Mouse (Mus musculus): ENCODE measurements around the gene Prkag2. TPM values are rescaled to one million over a fixed set of nuclear protein-coding genes. Genes with fewer than 3 reads are reported as not detected.

Gene Prkag2
- polyA plus RNA-seq, 1 experiment = 6.2 TPM

GRCm38 (mm10) chr5:24969241-24969880 lies 131.1 kb downstream of the Prkag2 start:
- Histone ChIP-seq H3ac (ENCODE audit: control insufficient read depth, insufficient read length, low read depth) (no peak overlapping the region), H3K4me3 (ENCODE audit: insufficient read depth, poor library complexity, severe bottlenecking) (no peak overlapping the region), H3K79me3 (ENCODE audit: low read depth) (no peaks in the 10 kb centered on the region), H3K79me2 (ENCODE audit: control insufficient read depth, insufficient read depth) (no peaks in the 10 kb centered on the region), H3K27me3 (ENCODE audit: control insufficient read depth, insufficient read depth, insufficient read length) (peaks cover 17% of the 10 kb centered on the region), H3K36me3 (ENCODE audit: control insufficient read depth, insufficient read depth) (no peaks in the 10 kb centered on the region)
- TF ChIP-seq MAX (IDR thresholded peaks at IDR 0.05) (no peak), MYOG (IDR thresholded peaks at IDR 0.05; ENCODE audit: control insufficient read depth, extremely low read depth, insufficient read length) (no peak)

- Histone ChIP-seq H3K79me3 (ENCODE audit: low read depth) (no peaks in the 10 kb centered on the region), H3K36me3 (ENCODE audit: control insufficient read depth, insufficient read depth) (no peaks in the 10 kb centered on the region), H3ac (ENCODE audit: control insufficient read depth, insufficient read length, low read depth) (no peak overlapping the region), H3K4me3 (ENCODE audit: insufficient read depth, poor library complexity, severe bottlenecking) (no peak overlapping the region), H3K27me3 (ENCODE audit: control insufficient read depth, insufficient read depth, insufficient read length) (peaks cover 17% of the 10 kb centered on the region), H3K79me2 (ENCODE audit: control insufficient read depth, insufficient read depth) (no peaks in the 10 kb centered on the region)
- TF ChIP-seq USF1 (IDR thresholded peaks at IDR 0.05; ENCODE audit: low read depth) = no peak
- no peak for TF ChIP-seq MYOG (IDR thresholded peaks at IDR 0.05; ENCODE audit: control insufficient read depth, extremely low read depth, insufficient read length)
- TF ChIP-seq MAX (IDR thresholded peaks at IDR 0.05) = no peak
- no peak for TF ChIP-seq MYOD1 (IDR thresholded peaks at IDR 0.05; ENCODE audit: control insufficient read depth, insufficient read length, low read depth)
- no peak for TF ChIP-seq FOSL1 (IDR thresholded peaks at IDR 0.05; ENCODE audit: insufficient read depth, low read length, poor library complexity, severe bottlenecking)
- no peak for TF ChIP-seq CTCF (IDR thresholded peaks at IDR 0.05; ENCODE audit: control insufficient read depth, insufficient read depth, insufficient read length)
- TF ChIP-seq CEBPB (IDR thresholded peaks at IDR 0.05; ENCODE audit: low read depth) = no peak
Observed at GRCm38 (mm10) chr5:24968792-24969191, 131.7 kb downstream of the Prkag2 start.

DNA sequence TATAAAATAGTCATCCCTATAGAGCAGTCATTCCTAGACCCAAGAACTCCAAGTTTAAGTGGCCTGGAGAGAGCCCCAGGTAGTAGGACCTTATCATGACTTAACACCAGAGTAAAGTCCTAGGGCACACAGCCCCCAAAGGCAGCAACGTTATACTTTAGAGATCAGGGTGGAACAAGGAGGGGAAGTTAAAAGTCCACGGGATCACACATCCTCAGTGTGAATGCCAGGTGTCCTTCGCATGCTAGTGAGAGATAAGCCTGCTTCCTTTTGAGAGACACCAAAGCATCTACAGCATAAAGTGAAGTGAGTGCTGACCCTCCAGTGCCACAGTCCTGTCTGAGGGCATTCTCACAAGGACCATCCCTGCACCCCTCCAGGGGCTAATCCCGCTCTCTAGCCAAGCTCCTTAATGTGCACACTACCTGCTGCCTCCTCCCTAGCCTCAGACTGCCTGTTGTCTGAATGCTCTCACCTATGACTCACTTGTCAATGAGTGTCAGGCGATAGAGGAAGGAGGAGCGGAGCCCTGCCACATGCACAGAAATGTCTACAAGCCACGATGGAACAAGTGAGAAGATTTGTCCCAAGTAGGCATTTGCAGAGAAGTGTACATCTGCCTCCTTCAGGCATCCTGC lies 132.4 kb downstream of the Prkag2 start:
- TF ChIP-seq FOSL1 (IDR thresholded peaks at IDR 0.05; ENCODE audit: insufficient read depth, low read length, poor library complexity, severe bottlenecking) (no peak), CTCF (IDR thresholded peaks at IDR 0.05; ENCODE audit: control insufficient read depth, insufficient read depth, insufficient read length) (no peak), MYOG (IDR thresholded peaks at IDR 0.05; ENCODE audit: control insufficient read depth, extremely low read depth, insufficient read length) (no peak), CEBPB (IDR thresholded peaks at IDR 0.05; ENCODE audit: low read depth) (no peak), MAX (IDR thresholded peaks at IDR 0.05) (no peak), MYOD1 (IDR thresholded peaks at IDR 0.05; ENCODE audit: control insufficient read depth, insufficient read length, low read depth) (no peak), USF1 (IDR thresholded peaks at IDR 0.05; ENCODE audit: low read depth) (no peak)
- peaks cover 17% of the 10 kb centered on the region for H3K27me3 ChIP-seq (ENCODE audit: control insufficient read depth, insufficient read depth, insufficient read length)
- H3K36me3 ChIP-seq (ENCODE audit: control insufficient read depth, insufficient read depth) = no peaks in the 10 kb centered on the region
- H3K79me3 ChIP-seq (ENCODE audit: low read depth) = no peaks in the 10 kb centered on the region
- no peak overlapping the region for H3ac ChIP-seq (ENCODE audit: control insufficient read depth, insufficient read length, low read depth)
- H3K4me3 ChIP-seq (ENCODE audit: insufficient read depth, poor library complexity, severe bottlenecking) = no peak overlapping the region
- no peaks in the 10 kb centered on the region for H3K79me2 ChIP-seq (ENCODE audit: control insufficient read depth, insufficient read depth)

GRCm38 (mm10) chr5:24963776-24964175 lies 136.7 kb downstream of the Prkag2 start:
- no peaks in the 10 kb centered on the region for H3K79me3 ChIP-seq (ENCODE audit: low read depth)
- H3K27me3 ChIP-seq (ENCODE audit: control insufficient read depth, insufficient read depth, insufficient read length) = peaks cover 13% of the 10 kb centered on the region
- TF ChIP-seq CEBPB (IDR thresholded peaks at IDR 0.05; ENCODE audit: low read depth) = no peak
- no peak for TF ChIP-seq MAX (IDR thresholded peaks at IDR 0.05)
- TF ChIP-seq FOSL1 (IDR thresholded peaks at IDR 0.05; ENCODE audit: insufficient read depth, low read length, poor library complexity, severe bottlenecking) = no peak
- TF ChIP-seq USF1 (IDR thresholded peaks at IDR 0.05; ENCODE audit: low read depth) = no peak
- no peak for TF ChIP-seq MYOG (IDR thresholded peaks at IDR 0.05; ENCODE audit: control insufficient read depth, extremely low read depth, insufficient read length)
- no peak for TF ChIP-seq CTCF (IDR thresholded peaks at IDR 0.05; ENCODE audit: control insufficient read depth, insufficient read depth, insufficient read length)
- TF ChIP-seq MYOD1 (IDR thresholded peaks at IDR 0.05; ENCODE audit: control insufficient read depth, insufficient read length, low read depth) = no peak
- no peaks in the 10 kb centered on the region for H3K36me3 ChIP-seq (ENCODE audit: control insufficient read depth, insufficient read depth)
- H3ac ChIP-seq (ENCODE audit: control insufficient read depth, insufficient read length, low read depth) = no peak overlapping the region
- no peak overlapping the region for H3K4me3 ChIP-seq (ENCODE audit: insufficient read depth, poor library complexity, severe bottlenecking)
- H3K79me2 ChIP-seq (ENCODE audit: control insufficient read depth, insufficient read depth) = no peaks in the 10 kb centered on the region

DNA sequence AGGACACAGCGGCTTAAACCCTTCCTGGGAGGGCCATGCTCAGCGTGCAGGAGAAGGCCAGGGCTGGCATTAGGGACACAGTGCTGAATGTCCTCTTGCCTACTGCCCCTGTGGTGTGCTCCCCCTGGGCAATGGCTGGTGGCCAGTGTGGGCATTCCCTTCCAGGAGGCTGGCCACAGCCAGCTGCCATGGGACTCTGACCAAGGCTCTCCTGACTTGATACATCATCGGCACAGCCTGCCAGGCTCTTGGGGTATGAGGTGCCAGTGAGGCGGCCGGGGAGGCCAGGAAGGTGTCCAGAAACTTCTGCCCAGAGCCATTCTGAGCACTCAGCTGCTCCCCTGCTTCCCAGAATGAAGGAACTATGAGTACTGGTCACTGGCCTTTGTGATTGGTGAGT lies 139.7 kb downstream of the Prkag2 start:
- Histone ChIP-seq H3K27me3 (ENCODE audit: control insufficient read depth, insufficient read depth, insufficient read length) (peaks cover 7% of the 10 kb centered on the region), H3K4me3 (ENCODE audit: insufficient read depth, poor library complexity, severe bottlenecking) (no peak overlapping the region), H3K79me2 (ENCODE audit: control insufficient read depth, insufficient read depth) (no peaks in the 10 kb centered on the region), H3ac (ENCODE audit: control insufficient read depth, insufficient read length, low read depth) (no peak overlapping the region), H3K79me3 (ENCODE audit: low read depth) (no peaks in the 10 kb centered on the region), H3K36me3 (ENCODE audit: control insufficient read depth, insufficient read depth) (no peaks in the 10 kb centered on the region)
- TF ChIP-seq USF1 (IDR thresholded peaks at IDR 0.05; ENCODE audit: low read depth) (no peak), MAX (IDR thresholded peaks at IDR 0.05) (no peak), CEBPB (IDR thresholded peaks at IDR 0.05; ENCODE audit: low read depth) (no peak), MYOD1 (IDR thresholded peaks at IDR 0.05; ENCODE audit: control insufficient read depth, insufficient read length, low read depth) (no peak), FOSL1 (IDR thresholded peaks at IDR 0.05; ENCODE audit: insufficient read depth, low read length, poor library complexity, severe bottlenecking) (no peak), CTCF (IDR thresholded peaks at IDR 0.05; ENCODE audit: control insufficient read depth, insufficient read depth, insufficient read length) (no peak), MYOG (IDR thresholded peaks at IDR 0.05; ENCODE audit: control insufficient read depth, extremely low read depth, insufficient read length) (no peak)
